Mouse (Mus musculus): ENCODE data around the gene Ap1g1. TPM values are rescaled to one million over a fixed set of nuclear protein-coding genes. Genes with fewer than 3 reads are reported as not detected.
"Not testable (repeated sequence)": the region's sequence is repeated elsewhere in the genome, so short reads cannot be mapped to it uniquely, and the experiment has no call there.

The Ap1g1 gene
- total RNA-seq, 1 experiment from 2014 or later, result 91.7 TPM

- DNase-seq, result no peak
These were observed 88.3 kb downstream of the Ap1g1 start for GRCm38 (mm10) chr8:109866690-109867089.

- DNase-seq, result peak; percentile 99
These were observed 89.8 kb downstream of the Ap1g1 start, which contains the start of gene Phlpp2 for GRCm38 (mm10) chr8:109868003-109868679. Gene Phlpp2, plus strand, starts transcription at chr8:109868542.

GRCm38 (mm10) chr8:109868680-109869361, 90.5 kb downstream of the Ap1g1 start:
- peak; percentile 59 for DNase-seq

- no peak for DNase-seq
These were observed 92.7 kb downstream of the Ap1g1 start for GRCm38 (mm10) chr8:109871056-109871455.

GRCm38 (mm10) chr8:109873800-109874199, 95.4 kb downstream of the Ap1g1 start:
- not testable (repeated sequence) for DNase-seq

- DNase-seq, result no peak
These were observed 101.8 kb downstream of the Ap1g1 start for GRCm38 (mm10) chr8:109880012-109880662.

GRCm38 (mm10) chr8:109885294-109885693, 106.9 kb downstream of the Ap1g1 start:
- DNase-seq, result no peak

GRCm38 (mm10) chr8:109889211-109889610, 110.9 kb downstream of the Ap1g1 start:
- DNase-seq, result no peak

GRCm38 (mm10) chr8:109890794-109891585, 112.6 kb downstream of the Ap1g1 start:
- no peak for DNase-seq

- no peak for DNase-seq
These were observed 116.3 kb downstream of the Ap1g1 start for GRCm38 (mm10) chr8:109894636-109895035.

GRCm38 (mm10) chr8:109895355-109895754, 117.0 kb downstream of the Ap1g1 start:
- DNase-seq, result no peak

- no peak for DNase-seq
These were observed 124.0 kb downstream of the Ap1g1 start for GRCm38 (mm10) chr8:109902379-109902778.

- no peak for DNase-seq
These were observed 125.6 kb downstream of the Ap1g1 start for GRCm38 (mm10) chr8:109903909-109904469.

- DNase-seq, result no peak
These were observed 126.7 kb downstream of the Ap1g1 start for GRCm38 (mm10) chr8:109904928-109905668.

GRCm38 (mm10) chr8:109906907-109907306, 128.6 kb downstream of the Ap1g1 start:
- no peak for DNase-seq

- DNase-seq, result no peak
These were observed 129.0 kb downstream of the Ap1g1 start for GRCm38 (mm10) chr8:109907376-109907775.

Other genes with a start within 250 kb of the Ap1g1 start
- gene Dhx38, start 212.7 kb upstream of the Ap1g1 start, total RNA-seq (2021), result 27.9 and 29.1 TPM in 2 replicates
- gene Txnl4b, start 212.7 kb upstream of the Ap1g1 start, total RNA-seq (2021), result 13.1 and 16.2 TPM in 2 replicates
- gene Hp, start 199.4 kb upstream of the Ap1g1 start, total RNA-seq (2021), result 78.2 and 105 TPM in 2 replicates
- 23.6 and 25.1 TPM in 2 replicates for gene Dhodh, start 169.9 kb upstream of the Ap1g1 start, total RNA-seq (2021)
- gene Pkd1l3, start 164.0 kb upstream of the Ap1g1 start, total RNA-seq (2021), result 0.06 TPM in 1 of 2 replicates, not detected in the other
- gene Ist1, start 85.3 kb upstream of the Ap1g1 start, total RNA-seq (2021), result 88.2 and 97.6 TPM in 2 replicates
- 10.8 and 13.3 TPM in 2 replicates for gene Zfp821, start 73.0 kb upstream of the Ap1g1 start, total RNA-seq (2021)
- 31.0 and 41.8 TPM in 2 replicates for gene Atxn1l, start 40.8 kb upstream of the Ap1g1 start, total RNA-seq (2021)
- gene Phlpp2, start 90.0 kb downstream of the Ap1g1 start, total RNA-seq (2021), result 10.0 and 11.0 TPM in 2 replicates
- not detected in 2 replicates for gene Marveld3, start 183.6 kb downstream of the Ap1g1 start, total RNA-seq (2021)
- 6.9 TPM in 1 of 2 replicates, not detected in the other for gene Tat, start 211.9 kb downstream of the Ap1g1 start, total RNA-seq (2021)

All from adrenal gland, postnatal 25 days (tissue).